Comparison of ENCODE assay signal across 21 mouse cellular contexts in genomic region chr10:67180021-67180420, GRCm38 (mm10).
"Had no signal": no experiment of that assay in that cellular context is flagged by ENCODE, and none has a peak within 500 bp of the region (broad histone marks: within the 10 kb centered on the region; RNA-seq: fewer than 3 reads in every experiment).

No protein-coding gene starts in this region.

- H3K27me3 ChIP-seq: liver, embryonic 13.5 days; megakaryocyte, embryonic 14.5 days; midbrain, embryonic 13.5 days; neural tube, embryonic 13.5 days had no signal

- H3K9me3 ChIP-seq: liver, embryonic 13.5 days; megakaryocyte, embryonic 14.5 days; midbrain, embryonic 10.5 days; midbrain, embryonic 13.5 days; neural tube, embryonic 13.5 days had no signal

- DNase-seq: kidney, adult 8-10 months; kidney, postnatal 14 days; layer of hippocampus, adult 9-11 months; layer of hippocampus, postnatal 36 days; liver, embryonic 13.5 days; lung, embryonic 14.5 days; lung, postnatal 10 days; lung, postnatal 36 days; retina, postnatal 1 day; thymus, adult 2 months; thymus, postnatal 14 days; thymus, postnatal 4 days had no signal

- ATAC-seq: midbrain, embryonic 13.5 days; midbrain, embryonic 16.5 days had no signal

- H3K27ac ChIP-seq: left cerebral cortex, adult 2 months; liver, embryonic 13.5 days; midbrain, embryonic 10.5 days; midbrain, embryonic 13.5 days; neural tube, embryonic 13.5 days; stomach, postnatal 0 days had no signal

- H3K36me3 ChIP-seq: liver, embryonic 13.5 days; midbrain, embryonic 10.5 days; midbrain, embryonic 13.5 days; neural tube, embryonic 13.5 days had no signal

- H3K4me3 ChIP-seq: layer of hippocampus, adult 2 months; left cerebral cortex, adult 2 months; liver, embryonic 13.5 days; megakaryocyte, embryonic 14.5 days; midbrain, embryonic 10.5 days; midbrain, embryonic 13.5 days; myocyte; neural tube, embryonic 13.5 days had no signal

- H3K4me2 ChIP-seq: liver, embryonic 13.5 days; lung, embryonic 14.5 days; midbrain, embryonic 13.5 days; neural tube, embryonic 13.5 days had no signal

- H3K9ac ChIP-seq: liver, embryonic 13.5 days; lung, embryonic 14.5 days; midbrain, embryonic 13.5 days; neural tube, embryonic 13.5 days had no signal
